Mouse (Mus musculus): Measurements from ENCODE around the gene Hint2.

The Hint2 gene

GRCm38 (mm10) chr4:43656339-43657109 lies at the start of gene Hint2:
TSS of gene Hint2 (minus strand) at chr4:43656466.
- peak; percentile 89 to 92 for DNase-seq (ENCODE audit: low spot score in 2 of 2)

GRCm38 (mm10) chr4:43705991-43706390 lies 49.7 kb upstream of the Hint2 start:
- no peak for DNase-seq (ENCODE audit: low spot score in 2 of 2)

GRCm38 (mm10) chr4:43703851-43704250 lies 47.6 kb upstream of the Hint2 start:
- DNase-seq (ENCODE audit: low spot score in 2 of 2) = peak in 1 of 2 experiments; percentile 31

GRCm38 (mm10) chr4:43703439-43703838 lies 47.2 kb upstream of the Hint2 start:
- DNase-seq (ENCODE audit: low spot score in 2 of 2) = no peak

- no peak for DNase-seq (ENCODE audit: low spot score in 2 of 2)
Measured at GRCm38 (mm10) chr4:43700707-43701106, 44.4 kb upstream of the Hint2 start, which contains the start of gene Olfr70. TSS of gene Olfr70 (minus strand) at chr4:43700807.

- no peak for DNase-seq (ENCODE audit: low spot score in 2 of 2)
Measured at GRCm38 (mm10) chr4:43696561-43696960, 40.3 kb upstream of the Hint2 start.

GRCm38 (mm10) chr4:43695249-43695671 lies 39.0 kb upstream of the Hint2 start:
- peak; percentile 19 to 76 for DNase-seq (ENCODE audit: low spot score in 2 of 2)

GRCm38 (mm10) chr4:43694439-43695248 lies 38.4 kb upstream of the Hint2 start:
- DNase-seq (ENCODE audit: low spot score in 2 of 2) = no peak

- DNase-seq (ENCODE audit: low spot score in 2 of 2) = peak; percentile 50 to 58
Measured at GRCm38 (mm10) chr4:43693806-43694241, 37.6 kb upstream of the Hint2 start.

GRCm38 (mm10) chr4:43691026-43691425 lies 34.8 kb upstream of the Hint2 start:
- no peak for DNase-seq (ENCODE audit: low spot score in 2 of 2)

GRCm38 (mm10) chr4:43690021-43690420 lies 33.8 kb upstream of the Hint2 start:
- no peak for DNase-seq (ENCODE audit: low spot score in 2 of 2)

- peak in 1 of 2 experiments; percentile 33 for DNase-seq (ENCODE audit: low spot score in 2 of 2)
Measured at GRCm38 (mm10) chr4:43679416-43680043, 23.3 kb upstream of the Hint2 start.

- no peak for DNase-seq (ENCODE audit: low spot score in 2 of 2)
Measured at GRCm38 (mm10) chr4:43678541-43678940, 22.3 kb upstream of the Hint2 start.

GRCm38 (mm10) chr4:43675608-43676007 lies 19.3 kb upstream of the Hint2 start:
- DNase-seq (ENCODE audit: low spot score in 2 of 2) = no peak

- no peak for DNase-seq (ENCODE audit: low spot score in 2 of 2)
Measured at GRCm38 (mm10) chr4:43674974-43675373, 18.7 kb upstream of the Hint2 start.

GRCm38 (mm10) chr4:43673703-43674102 lies 17.4 kb upstream of the Hint2 start:
- no peak for DNase-seq (ENCODE audit: low spot score in 2 of 2)

- peak; percentile 77 to 89 for DNase-seq (ENCODE audit: low spot score in 2 of 2)
Measured at GRCm38 (mm10) chr4:43672070-43672469, 15.8 kb upstream of the Hint2 start.

GRCm38 (mm10) chr4:43669428-43669794 lies 13.1 kb upstream of the Hint2 start:
- peak in 1 of 2 experiments; percentile 73 for DNase-seq (ENCODE audit: low spot score in 2 of 2)

GRCm38 (mm10) chr4:43668782-43669427 lies 12.6 kb upstream of the Hint2 start, which contains the start of the genes Tmem8b and Fam221b:
TSS of gene Tmem8b (plus strand) at chr4:43668971.
TSS of gene Fam221b (minus strand) at chr4:43669145.
- DNase-seq (ENCODE audit: low spot score in 2 of 2) = peak; percentile 88 to 89

GRCm38 (mm10) chr4:43666412-43666811 lies 10.1 kb upstream of the Hint2 start:
- no peak for DNase-seq (ENCODE audit: low spot score in 2 of 2)

GRCm38 (mm10) chr4:43657146-43657545 lies 880 bp upstream of the Hint2 start:
- DNase-seq (ENCODE audit: low spot score in 2 of 2) = no peak
